Mouse (Mus musculus): ENCODE measurements around the gene Slfn5.
"Not testable (repeated sequence)": the region's sequence is repeated elsewhere in the genome, so short reads cannot be mapped to it uniquely, and the experiment has no call there.

The Slfn5 gene

GRCm38 (mm10) chr11:82947457-82947856 lies 3.7 kb upstream of the Slfn5 start:
- peak; percentile 55 for DNase-seq

DNA sequence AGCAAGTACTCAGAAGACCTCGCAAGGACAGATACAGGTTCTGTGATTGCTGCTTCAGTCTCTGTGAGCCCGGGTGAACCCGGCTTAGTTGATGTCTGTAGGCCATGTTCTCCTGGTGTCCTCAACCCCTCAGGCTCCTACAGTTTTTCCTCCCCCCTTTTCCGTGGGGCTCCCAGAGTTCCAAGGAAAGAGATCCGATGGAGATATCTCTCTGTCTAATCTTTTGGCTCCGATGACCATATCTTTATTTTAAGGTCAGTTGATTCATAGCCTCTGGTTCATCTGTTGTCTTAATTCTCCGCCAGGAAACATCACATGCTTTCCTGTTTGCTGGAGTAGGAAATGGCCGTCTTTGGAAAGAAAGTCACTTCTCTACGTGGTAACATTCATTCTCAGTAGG lies 2.1 kb upstream of the Slfn5 start:
- no peak for DNase-seq

GRCm38 (mm10) chr11:82951865-82952611 lies 889 bp downstream of the Slfn5 start:
- peak; percentile 73 for DNase-seq

GRCm38 (mm10) chr11:82952612-82953542 lies 1.7 kb downstream of the Slfn5 start:
- DNase-seq = peak; percentile 64

DNA sequence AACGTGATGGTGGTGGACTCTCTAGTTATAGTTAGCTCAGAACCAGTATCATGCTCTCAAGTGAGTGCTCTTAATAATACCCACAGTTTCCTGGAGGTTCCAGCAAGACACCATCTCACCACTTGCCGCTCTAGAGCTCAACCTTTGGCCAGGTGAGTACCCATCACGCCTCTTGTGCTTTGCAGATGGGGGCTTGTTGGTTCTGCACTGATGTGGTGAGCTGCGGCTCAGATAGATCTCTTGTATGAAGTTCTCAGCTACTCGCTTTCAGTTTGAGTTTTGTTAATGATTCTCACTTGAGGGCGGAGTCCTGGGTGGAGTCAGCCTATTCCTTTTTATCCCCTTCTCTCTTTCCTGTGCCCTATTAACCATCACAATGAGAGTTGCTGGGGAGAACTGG lies 3.5 kb downstream of the Slfn5 start:
- DNase-seq = no peak

GRCm38 (mm10) chr11:82956925-82957324 lies 5.8 kb downstream of the Slfn5 start:
- DNase-seq = no peak

DNA sequence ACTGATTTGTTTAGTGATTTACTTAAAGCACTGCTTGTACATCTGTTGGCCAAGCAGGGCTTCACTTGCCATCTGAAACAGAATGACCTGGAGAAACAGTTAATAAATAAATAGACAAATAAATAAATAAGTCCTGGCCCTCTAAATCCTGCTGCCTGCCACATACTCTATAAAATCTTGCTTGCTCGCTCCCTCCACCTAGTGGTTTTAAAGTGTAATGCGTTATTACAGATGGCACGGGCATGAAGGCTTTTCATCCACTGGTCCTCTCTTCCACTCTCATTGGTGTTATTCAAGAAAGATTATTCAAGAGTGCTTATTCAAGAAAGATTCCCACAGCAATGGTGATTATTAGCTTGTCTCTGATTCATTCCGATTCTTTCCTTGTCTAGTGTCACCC lies 8.5 kb downstream of the Slfn5 start:
- peak; percentile 38 for DNase-seq

- DNase-seq = no peak
These were observed 10.6 kb downstream of the Slfn5 start for GRCm38 (mm10) chr11:82961743-82962142.

DNA sequence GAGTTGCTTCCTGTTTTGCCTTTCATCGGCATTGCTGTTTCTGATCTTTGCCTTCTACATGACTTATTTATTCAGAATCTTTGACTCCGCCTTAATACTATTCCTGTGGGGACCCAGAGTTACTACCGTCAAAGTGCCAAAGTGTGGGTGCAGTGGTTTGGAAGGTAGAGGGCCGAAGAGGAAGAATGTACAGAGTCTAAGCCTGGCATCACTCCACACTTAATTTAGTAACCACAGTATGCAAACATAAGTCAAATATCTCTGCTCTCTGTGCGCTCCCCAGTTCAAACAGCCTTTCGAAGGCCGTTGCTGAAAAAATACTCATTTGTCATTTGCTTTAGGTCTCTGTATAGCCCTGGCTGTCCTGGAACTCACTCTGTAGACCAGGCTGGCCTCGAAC lies 11.1 kb downstream of the Slfn5 start:
- DNase-seq = no peak

DNA sequence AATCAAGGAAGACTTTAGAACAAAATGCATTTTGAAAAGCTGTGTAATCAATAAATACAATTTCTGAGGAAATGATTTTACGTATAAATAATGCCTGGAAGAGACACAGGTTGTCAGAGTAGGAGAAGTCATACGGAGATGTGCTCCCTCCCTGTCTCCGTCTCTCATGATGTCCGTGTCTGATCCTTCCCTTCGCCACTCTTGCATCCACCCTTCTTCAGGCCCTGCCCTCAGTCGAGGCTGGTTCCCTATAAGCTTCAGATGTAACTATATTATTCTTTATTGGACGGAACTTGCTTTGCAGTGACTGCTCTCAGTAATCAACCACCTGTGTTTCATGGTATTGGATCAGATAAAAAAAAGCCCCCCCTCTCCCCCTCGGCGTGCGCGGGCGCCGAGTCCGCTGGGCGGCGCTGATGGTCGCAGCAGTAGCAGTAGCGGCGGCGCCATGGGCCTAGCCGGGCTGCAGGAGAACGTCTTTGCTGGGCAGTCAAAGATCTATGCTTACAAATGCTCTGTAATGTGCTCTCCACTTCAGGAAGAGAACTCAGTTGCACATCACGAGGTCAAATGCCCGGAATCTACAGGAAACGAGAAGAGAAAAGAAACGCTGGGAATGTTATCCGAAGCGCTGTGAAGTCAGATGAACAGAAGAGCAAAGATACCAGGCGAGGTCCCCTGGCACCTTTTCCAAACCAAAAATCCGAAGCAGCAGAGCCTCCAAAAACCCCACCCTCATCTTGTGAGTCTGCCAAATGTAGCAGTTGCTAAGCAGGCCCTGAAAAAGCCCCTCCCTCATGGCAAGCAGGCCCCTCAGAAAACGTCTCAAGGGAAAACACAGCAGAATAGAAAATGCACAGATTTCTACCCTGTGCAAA lies 19.8 kb downstream of the Slfn5 start:
- DNase-seq = peak; percentile 79

DNA sequence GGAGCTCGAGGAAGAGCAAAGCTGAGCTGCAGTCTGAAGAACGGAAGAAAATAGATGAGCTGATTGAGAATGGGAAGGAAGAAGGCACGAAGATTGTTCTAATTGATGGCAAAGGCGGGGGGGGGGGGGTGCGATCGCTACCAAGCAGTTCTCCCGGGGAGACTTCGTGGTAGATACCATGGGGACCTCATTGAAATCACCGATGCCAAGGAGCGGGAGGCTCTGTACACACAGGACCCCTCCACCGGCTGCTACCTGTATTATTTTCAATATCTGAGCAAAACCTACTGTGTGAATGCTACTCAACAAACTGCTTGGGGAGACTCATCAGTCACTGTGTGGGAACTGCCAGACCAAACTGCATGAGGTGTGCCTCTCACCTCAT lies 20.4 kb downstream of the Slfn5 start:
- DNase-seq = no peak

DNA sequence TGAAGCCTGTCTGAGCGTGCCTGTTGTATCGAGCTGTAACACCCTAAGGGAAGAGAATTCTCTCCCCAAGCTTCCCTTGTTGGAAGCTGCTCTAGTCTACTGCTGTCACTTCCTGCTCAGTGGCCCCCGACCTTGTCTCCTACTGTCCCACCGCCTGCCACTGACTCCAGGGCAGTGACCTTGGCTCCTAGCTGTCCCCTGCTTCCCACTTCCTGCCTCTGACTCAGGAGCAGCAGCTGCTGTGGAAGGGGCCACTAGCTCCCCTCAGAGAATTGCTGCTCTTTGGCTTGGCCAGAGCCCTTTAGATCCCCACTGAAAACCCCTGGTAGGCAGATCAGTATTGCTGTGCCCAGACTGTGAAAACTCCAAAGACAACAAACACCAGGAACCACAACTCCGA lies 22.8 kb downstream of the Slfn5 start:
- peak; percentile 56 for DNase-seq

GRCm38 (mm10) chr11:82982409-82982808 lies 31.3 kb downstream of the Slfn5 start:
- not testable (repeated sequence) for DNase-seq

DNA sequence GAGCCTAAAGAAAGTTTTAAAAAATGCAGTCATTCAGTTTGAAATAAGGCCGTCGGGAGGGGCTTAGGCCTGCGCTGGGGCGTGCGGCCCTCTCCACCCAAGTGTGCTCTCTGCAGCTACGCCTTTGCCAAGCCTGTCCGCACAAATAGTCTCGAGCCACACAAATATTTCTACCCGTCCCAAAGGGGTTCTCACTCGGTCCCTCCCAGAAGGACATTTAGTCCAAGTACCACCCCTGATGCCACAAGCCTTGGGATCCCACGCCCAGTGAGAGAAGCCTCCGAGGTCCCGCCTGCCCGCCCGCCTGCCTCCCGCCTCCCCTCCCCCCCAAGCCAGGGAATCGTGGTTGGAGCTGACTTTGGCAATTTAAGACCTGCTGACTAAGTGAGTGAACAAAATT lies 32.0 kb downstream of the Slfn5 start:
- DNase-seq = no peak

DNA sequence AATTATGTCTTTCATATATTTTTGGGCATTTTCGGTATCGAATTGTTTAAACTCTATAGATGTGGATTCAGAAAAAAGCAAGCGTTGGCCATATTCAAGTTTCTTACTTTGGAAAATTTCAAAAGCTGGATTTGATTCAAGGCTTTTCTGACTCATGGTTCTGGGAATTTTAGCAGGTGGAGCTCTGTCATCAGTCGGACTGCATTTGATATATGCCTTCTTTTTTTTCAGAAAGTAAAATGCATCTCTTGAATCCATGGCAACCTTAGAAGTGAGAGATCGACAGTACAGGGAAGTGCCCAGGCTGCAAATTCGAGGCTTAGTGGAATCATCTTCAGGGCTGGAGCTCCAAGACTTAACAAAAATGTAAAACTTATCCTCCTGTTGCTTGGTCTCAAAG lies 36.5 kb downstream of the Slfn5 start:
- no peak for DNase-seq

DNA sequence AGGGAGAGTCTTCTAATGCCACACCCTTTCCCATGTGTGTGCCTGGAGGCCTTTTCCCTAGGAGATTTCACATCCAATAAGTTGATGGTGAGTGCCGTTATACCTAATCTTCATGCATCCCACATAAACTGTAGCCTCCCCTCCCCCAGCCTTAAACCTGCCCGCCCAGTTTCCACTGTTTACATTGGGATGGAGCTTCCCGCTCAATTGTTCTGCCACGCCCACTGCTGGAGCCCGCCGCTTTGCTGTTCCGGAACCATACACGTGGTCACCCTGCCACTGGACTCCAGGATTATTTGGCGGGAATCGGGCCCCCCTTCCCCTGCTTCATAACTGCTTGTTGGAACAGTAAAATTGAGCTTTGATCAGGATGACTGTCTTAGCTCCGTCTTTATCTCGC lies 38.2 kb downstream of the Slfn5 start:
- no peak for DNase-seq

DNA sequence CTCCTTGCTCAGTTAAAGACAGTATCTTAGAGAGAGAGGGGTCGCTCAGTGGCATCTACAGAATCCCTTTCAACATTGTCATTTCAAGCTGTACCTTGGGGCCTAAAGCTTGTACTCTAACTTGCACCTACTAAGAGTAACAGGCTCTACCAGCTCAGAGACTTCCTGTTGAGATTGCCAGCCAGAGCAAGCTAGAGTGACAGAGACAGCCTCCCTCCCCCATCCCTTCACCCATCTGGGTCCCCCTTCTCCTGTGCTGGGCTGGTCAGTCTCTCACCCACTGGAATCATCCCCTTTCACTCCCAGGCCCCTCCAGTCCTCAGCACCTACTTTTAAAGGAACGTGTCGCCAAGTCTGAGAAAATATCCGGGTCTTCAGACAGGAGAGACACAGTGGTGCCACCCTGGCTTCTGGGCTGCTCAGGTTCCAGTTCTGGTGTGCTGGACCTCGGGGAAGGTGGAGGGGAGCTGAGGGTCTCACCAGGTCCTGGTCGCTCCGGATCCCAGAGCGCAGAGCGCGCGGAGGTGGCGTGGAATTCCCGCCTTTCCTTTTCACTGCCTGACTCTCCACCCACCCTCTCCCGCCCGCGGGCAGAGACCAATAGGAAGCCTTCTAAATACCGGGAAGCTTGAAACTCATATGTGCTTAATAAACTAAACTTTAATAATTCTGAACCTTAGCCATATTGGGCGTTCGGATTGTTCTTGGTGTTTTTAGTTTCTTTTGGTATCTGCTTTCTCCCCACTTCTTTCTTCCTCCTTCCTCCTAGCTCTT lies 39.6 kb downstream of the Slfn5 start:
- DNase-seq = peak; percentile 42

DNA sequence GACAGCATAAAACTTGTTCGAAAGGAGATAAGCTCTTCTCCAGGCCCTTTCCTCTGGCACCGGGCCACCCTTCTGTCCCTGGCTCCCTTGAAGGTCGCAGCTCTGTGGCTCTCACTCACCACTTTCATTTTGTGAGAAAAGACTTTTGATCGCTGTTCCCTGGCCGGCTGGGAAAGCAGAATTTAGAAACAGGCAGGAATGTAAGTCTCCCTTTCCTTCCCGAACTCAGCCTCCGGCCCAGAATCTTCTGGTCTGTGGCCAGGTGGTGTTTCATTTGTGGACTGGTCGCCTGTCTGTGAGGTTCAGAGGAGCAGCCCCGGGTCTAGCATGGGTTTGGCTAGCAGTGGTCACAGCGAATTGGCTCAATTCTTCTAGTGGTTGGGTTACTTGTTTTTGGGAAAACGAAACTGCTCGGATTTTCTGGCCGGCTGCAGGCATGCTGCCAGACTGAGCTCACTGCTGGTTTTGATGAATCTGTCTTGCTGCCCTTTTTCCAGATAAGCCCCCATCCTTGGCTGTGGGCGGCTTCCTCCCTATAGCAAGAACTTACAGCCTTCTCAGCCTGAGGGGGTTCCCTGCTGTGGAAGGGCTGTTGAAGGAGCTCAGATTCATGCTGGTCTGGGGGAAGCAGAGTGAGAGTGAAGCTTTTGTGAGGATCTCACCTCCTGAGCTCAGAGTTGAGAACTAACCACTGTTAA lies 40.5 kb downstream of the Slfn5 start, which contains the start of gene Slfn9:
Gene Slfn9, minus strand, starts transcription at position 362 of the 698 bp plus-strand sequence.
- DNase-seq = peak; percentile 51

- DNase-seq = no peak
These were observed 62.2 kb downstream of the Slfn5 start for GRCm38 (mm10) chr11:83013356-83013755.
